Mouse (Mus musculus) cortical plate, adult 2 months (tissue): ENCODE data around the gene Gsto1.
A peak's percentile ranks its signal among the peaks of the same experiment; 100 is the strongest.

Experiments
- CTCF ChIP-seq: fragments of 200-500 bp; IDR thresholded peaks from 2 replicates; pipeline ENCODE4 v1.5.1; 2011; ENCODE audit warnings: mild to moderate bottlenecking, control low read depth, low read length; ENCODE audit not compliant: insufficient read depth; ENCODE audit errors: extremely low read depth
- POLR2A ChIP-seq: fragments of 200-500 bp; IDR thresholded peaks from 2 replicates; pipeline ENCODE4 v1.6.1; 2011; ENCODE audit warnings: mild to moderate bottlenecking, low read length, control low read depth; ENCODE audit not compliant: insufficient read depth; ENCODE audit errors: extremely low read depth

- TF ChIP-seq POLR2A (no peak), CTCF (0 out of 2 replicates have a peak, but pooled peaks have one; percentile 13)
Observed at GRCm38 (mm10) chr19:47900012-47900411, 45.2 kb downstream of the Gsto1 start.
